Mouse (Mus musculus): ENCODE results near the gene Adcy2. TPM values are rescaled to one million over a fixed set of nuclear protein-coding genes. Genes with fewer than 3 reads are reported as not detected.

Adcy2 gene
- total RNA-seq, 1 experiment from 2014 or later: 0.93 TPM

DNA sequence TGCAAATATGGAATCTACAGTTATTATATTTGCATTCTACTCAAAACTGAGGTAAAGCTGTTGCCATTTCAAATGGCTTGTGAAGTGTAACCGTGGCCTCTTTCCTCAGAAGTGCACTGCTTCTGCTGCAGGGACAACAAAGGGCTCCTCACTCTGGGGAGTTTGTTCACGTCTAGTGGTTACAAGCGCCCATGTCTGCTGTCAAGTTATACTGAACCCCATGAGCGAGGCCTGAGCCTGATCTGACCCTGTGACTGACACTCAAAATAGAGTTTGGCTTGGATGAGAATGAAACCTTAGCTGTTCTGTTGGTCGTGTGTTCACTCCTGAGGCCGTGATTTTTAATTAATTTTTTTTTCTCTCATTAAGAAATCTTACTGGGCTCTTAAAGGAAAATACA, 38.8 kb downstream of the Adcy2 start:
- no peak for DNase-seq

DNA sequence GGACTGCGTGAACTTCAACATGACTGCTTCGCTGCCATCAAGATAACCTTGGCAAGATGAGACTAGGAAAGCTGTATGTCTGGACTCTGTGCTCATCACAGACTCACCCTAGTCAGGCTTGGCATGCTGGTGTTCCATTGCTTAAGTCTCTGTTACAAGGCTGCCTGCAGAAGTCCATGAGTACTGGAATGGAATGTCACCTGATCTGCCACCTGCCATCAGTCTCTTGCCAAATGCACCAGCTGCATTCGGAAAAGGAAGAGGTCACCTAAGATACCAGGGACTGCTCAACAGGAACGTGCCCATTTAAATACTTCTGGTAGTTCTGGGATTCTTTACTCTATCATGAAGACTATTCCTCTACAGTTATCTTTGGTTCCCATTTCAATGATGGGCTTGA, 39.9 kb downstream of the Adcy2 start:
- no peak for DNase-seq

DNA sequence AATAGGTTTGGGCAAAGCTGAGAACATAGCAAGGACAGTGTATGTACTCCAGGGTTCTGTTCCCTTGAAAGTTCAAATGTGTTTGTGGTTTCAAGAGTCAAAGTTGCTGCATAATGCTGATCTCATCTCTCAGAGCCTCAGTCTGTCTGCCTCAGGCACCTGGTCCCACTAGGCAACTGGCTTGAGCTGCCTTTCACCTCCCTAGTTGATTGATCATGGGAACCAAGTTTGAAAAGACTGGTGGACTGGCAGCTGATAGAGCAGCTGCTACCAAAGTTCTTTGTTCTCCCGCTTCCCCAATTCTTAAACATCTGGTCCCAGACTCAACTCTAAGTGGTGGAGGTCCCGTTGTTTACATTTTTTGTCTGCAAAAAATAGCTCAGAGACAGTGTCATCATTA, 56.6 kb downstream of the Adcy2 start:
- no peak for DNase-seq

DNA sequence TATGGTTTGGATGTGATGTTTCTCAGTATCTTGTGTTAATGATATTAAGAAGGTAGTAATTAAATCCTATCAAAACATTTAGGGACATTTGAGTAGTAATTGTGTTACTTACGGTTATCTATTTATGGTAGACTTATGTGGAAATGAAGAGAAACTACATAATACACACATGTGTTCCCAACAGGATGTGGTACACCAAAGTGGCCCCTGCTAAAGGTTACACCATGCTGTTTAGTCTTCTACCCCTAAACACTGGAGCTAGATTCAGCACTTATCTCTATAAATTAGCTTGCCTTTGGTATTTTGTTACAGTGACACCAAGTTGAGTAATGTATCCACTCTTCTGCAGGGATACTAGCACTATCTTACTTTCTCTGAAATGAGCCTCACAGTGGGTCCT, 57.9 kb downstream of the Adcy2 start:
- no peak for DNase-seq

DNA sequence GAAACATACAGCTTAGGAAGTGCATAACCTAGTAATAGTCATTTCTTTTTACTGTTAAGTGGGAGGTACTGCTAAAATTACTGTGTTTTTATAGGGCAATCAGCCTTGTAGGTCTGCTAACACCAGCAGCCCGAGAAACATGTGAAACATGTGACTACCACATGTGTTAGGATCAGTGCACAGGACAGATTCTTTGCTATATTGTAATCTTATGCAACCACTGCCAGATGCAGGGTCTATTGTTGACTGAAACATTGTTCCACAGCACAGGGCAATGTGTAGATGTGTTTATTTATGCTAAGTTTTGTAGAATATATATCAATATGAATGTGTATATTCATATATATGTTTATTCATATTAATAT, 67.1 kb downstream of the Adcy2 start:
- no peak for DNase-seq

DNA sequence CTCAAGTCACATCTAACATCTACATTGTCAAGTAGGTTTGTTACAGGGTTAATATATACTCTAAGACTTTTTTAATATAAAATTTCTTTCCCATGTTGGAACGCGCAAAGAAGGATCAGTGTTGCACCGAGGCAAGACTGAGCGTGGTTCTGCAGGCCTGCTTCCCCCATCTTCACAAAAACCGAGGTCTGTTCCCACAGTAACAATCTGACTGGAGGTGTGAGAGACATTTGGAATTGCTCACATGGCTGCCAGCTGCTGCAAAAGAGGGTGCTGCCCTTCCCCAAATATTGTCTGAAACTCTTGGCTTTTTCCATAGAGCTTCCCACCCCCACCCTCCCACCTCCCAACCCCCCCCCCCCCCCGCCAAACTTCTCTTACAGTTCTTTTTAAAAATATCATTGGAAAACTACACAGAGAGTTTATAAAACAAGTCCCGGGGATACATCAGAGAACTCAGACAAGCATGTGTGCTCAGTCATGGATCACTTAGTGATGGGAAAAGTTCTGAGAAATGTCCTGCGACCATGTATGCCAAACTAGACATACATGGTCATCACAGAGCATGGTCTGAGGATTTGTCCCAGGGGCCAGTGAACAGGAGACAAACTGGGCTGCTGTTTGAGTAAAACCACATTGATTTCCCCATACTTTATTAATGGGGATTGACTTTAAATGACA, 67.6 kb downstream of the Adcy2 start:
- DNase-seq: no peak

DNA sequence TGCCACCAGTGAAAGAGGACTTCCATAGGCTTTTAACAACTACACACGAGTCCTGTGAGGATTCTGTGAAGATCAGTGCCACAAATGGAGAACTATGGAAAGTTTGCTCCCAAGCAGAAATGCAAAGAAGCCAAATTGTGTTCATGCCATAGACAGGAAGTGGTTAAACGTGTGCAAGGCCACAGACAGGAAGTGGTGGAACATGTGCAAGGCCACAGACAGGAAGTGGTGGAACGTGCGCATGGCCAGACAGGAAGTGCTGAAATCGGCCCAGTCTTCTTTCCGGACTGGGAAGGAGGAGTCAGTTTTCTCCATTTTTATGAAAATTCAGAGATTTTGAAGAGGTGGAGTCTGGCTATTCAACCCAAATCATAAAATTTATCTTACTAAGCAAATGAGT, 70.9 kb downstream of the Adcy2 start:
- no peak for DNase-seq

DNA sequence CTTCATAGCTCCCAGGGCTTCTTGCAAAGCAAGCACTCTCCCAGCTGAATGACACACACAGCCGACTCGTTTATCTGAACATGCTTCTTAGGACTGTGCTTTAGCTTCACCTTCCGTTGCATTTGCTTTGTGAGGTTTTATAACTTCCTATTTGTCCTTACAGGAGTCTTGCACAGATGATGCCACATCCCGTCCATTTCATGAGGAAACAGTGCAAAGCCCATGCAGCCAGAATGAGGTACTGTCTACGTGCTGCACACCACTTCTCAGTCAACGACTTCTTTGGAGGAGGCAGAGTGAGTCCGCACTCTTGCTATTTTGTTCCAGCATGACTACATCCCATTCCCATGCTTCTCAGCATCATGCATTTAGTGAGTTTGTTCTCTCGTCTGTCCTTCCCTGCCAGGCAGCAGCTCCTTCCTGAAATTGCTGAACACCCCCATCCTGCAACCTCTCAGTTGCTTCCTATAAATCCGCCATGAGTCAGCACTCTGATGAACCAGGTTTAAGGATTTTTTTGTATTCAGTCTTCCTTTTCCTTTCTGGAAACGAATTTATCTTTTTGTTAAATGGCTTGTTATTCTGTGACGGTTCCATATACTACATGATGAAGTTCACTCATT, 85.6 kb downstream of the Adcy2 start:
- no peak for DNase-seq

DNA sequence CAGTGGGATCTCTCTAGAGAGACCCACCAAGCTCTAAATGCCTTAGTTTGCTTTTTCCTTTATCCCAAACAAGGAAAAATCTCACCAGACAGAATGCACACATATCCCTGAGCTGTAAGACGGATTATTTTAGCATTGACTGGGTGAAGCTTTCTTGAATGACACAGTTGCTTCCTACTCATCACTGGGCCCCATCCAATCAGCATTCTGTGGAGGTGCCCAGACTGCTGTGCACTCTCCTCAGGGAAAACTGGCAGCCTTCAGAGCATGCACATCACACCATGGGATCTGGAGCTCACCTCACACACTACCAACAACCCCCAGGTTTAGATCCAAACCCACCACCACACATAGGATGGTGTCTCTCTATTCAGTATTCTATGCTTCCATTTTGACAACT, 92.7 kb downstream of the Adcy2 start:
- DNase-seq: no peak

DNA sequence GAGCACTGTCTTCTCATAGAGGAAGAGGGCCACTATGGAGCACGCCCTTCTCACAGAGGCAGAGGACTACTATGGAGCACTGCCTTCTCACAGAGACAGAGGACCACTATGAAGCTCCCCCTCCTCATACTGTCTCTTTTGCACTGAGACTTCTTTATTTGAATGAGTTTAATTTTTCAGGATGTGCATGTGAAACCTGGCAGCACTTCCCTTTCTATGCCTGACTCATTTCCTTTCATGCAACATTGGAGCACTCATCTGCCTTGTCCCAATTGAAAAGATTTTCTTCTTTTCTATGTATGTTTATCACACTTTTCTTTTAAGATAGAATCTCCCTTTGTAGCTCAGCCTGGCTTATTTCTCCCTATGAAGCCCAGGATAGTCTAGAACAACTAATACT, 96.6 kb downstream of the Adcy2 start:
- DNase-seq: no peak

DNA sequence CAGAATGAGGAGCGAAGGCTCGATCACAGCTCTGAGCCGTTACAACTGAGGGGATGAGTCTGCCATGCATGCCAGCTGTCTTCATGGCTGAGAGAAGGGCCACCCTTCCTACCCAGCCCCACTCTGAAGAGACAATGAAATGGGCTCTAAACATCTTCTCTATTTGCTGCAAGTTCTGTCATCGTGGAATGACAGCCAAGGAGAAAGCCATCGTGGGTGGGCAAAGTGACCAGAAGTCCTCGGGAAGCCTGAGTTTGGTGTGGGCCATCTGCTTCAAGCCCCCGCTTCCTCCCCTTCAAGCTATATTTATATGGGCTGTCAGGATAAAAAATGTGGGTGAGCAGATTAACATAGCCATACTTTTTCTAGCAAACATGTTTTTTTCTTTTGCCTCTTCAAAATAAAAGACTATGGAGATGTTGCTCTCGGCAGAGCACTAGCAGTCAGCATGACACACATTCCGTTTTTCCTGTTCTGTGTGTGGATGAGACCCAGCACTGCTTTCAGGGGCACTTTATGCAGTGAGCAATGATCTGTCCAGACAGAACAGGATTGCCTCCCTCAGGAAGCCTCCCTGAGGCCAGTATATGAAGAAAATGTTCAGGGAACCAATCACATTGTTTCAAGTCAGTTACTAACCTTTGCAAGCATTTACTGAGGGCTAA, 109.3 kb downstream of the Adcy2 start:
- DNase-seq: no peak

DNA sequence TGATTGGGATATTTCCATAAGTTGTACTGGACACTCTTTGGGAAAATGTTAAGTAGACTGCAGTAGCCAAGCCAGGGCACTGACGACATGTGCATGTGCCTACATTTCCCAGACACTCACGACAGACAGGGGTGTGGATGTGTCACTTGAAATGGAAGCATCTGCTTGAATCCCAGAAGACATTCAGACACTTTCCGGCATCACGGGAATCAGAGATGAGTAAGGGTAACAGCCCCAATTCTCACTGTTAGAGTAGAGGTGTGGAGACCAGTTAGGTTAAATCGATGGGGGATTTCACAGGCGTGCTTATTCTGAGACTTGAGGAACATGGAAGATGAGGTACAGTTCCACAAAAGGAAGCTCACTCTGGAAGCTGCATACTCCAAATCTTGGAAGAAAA, 130.6 kb downstream of the Adcy2 start:
- no peak for DNase-seq

DNA sequence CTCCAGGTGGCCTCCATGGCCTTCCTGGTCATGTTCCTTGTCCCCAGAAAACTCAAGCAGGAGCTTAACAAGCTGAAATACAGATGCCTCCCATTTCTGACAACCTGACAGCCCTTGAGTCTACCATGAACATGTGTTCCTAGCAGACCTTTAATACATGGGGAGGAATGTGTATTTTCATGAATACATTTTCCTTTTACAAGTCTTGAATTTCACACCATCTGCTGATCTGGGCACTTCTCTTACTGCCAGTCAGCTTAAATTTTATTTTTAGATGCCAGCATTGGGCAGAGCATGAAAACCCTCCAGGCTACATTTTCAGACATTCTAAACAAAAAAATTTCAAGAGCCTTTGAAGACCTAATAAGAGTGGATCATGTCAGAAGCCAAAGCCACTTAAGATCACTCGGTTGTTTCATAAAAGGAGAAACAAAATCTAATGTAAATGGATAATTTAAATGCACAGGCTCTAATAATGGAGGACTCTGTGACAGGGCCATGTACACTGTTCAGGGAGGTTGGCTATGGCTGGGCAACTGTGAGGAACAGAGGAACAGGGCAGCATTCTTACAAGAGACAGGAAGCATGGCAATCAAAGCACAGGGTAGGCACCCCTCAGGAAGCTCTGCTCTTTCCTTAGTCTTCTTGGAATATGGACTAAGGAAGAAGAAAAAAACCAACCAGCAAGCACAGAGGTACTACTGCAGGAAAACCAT, 131.2 kb downstream of the Adcy2 start:
- no peak for DNase-seq

DNA sequence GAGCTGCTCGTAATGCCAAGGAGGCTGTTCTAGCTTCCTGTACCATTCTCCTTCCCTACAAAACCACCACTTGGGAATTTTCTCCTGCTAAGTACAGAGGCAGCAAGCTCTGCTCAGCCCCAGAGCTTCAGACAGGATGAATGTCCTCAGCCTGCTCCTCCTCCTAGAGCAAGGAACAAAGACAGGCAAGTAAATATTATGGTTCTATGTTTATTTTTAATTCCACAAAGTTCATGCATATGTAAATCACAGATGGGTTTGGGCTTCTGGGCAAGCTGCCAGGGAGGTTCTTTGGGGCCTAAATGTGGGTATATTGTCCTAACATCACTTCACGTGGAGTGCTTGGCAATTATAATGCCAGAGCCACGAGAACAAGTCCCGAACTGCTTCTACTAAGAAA, 139.3 kb downstream of the Adcy2 start:
- no peak for DNase-seq

DNA sequence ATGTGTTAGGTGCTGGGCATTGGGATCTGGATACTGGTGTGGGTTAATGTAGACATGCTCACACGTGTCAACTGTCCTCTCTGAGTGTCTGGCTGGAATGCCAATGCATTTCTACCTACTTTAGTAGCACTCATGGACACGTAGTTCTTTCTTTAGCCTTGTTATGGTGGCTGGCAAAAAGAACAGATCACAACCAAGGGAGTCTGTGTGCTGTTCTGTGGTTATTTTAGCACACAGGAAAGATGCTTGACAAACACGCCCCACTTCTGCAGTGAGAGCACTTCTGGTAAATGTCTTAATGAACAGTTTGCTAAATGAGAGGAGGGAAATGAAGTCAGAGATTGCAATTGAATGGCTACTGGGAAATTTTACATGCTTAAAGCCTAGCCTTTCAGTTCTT, 151.1 kb downstream of the Adcy2 start:
- DNase-seq: no peak

DNA sequence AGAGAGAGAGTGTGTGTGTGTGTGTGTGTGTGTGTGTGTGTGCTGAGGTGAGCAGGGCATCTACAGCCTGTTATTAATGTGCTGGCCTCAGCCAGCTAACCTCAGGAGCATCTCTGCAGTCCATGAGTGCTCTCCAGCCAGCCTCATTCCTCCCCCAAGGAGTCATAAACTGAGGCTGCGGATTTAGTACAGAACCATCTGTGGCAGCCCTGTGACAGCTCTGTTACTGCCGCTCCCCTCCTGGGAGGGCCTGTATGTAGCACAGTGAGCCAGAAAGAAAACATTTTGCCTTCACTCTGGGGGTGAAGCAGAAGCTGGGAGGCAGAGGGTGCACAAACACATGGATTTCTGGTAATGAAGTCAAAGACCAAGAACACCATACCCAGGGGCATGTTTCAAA, 159.8 kb downstream of the Adcy2 start:
- no peak for DNase-seq

DNA sequence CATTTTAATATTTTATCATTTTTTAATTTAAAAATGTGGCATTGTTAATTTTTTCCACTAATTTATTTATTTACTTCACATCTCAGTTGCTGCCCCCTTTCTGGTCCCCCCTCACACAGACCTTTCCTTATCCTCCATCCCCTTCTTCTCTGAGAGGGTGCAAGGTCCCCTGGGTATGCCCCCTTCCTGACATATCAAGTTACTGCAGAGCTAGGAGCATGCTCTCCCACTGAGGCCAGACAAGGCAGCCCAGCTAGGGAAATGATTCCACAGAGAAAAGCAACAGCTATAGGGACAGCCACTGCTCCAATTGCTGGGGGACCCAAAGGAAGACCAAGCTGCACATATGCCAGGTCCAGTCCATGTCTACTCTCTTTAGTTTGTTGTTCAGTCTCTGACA, 163.2 kb downstream of the Adcy2 start:
- no peak for DNase-seq

DNA sequence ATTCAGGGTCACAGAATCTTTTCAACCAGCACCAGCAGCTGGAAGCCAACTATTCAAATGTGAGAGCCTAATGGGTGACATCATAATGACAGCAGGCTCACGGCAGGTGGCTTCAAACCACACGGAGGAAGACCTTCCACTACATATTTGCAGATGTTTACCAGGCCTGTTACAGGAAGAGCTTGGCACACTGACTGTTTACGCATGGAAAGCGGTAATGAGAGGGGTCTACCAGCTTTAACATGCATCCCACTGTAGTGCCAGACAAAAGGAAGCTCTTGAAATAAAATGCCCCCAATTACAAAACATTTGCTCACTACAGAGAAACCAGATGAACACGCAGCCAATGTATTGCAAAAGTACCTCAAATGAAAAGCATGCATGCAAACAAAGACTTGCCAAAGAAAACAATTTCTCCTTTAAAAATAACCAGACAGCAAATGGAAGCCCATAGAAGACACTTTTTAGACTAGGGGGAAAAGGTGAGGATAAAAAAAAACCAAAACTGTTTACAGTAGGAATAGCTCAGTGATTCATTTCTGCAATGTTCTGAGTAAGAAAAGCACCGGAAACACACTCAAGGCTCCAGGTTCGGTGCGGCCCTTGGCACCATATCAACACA, 163.8 kb downstream of the Adcy2 start:
- no peak for DNase-seq

DNA sequence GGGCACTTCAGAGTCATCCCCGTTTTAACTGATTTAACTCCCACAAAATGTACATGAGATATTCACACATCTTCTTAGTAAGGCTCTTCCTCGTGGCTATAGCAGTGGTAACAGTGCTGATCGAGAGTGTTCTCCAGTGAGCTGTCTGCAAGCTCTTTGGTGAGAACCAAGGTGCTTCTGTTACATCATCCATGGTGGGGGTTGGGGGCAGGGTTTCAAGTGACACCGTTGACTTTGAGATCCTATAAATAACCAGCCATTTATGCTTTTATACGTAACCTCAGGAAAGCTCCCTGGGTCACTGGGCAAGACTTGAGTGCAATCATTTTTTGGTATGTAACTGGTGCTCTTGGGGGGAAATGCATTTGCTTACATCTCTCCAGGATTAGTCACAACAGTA, 167.2 kb downstream of the Adcy2 start:
- DNase-seq: no peak

DNA sequence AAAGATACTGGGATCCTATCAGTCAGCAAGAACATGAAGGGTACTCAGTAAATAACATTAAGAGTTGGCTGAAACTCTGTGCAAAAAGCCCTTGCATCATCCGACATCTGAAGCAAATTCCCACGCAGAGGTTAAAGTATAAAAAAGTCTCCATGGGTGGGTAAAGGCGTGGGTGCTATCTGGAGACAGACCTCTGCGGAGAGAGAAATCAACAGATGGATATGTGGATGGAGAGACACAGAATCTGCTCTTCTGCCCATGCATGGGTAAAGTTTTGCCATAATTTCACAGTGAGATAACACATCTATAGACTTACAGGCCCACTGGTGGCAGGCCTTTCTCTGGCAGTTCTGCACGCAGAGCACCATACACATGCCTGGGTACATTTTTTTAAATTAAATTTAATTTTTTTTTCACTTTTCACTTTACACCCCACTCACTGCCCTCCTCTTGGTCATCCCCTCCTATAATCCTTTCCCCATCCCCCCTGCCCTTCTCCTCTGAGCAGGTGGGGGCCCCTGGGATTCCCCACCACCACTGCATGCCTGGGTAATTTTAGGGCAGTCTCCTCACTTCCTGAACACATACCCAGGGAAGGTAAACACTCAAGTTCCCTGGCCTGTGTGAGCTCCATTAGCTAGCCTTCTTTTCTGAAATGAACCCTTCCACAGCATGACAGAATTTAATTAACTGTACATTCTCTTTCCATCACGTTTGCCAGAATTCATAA, 169.1 kb downstream of the Adcy2 start:
- no peak for DNase-seq

DNA sequence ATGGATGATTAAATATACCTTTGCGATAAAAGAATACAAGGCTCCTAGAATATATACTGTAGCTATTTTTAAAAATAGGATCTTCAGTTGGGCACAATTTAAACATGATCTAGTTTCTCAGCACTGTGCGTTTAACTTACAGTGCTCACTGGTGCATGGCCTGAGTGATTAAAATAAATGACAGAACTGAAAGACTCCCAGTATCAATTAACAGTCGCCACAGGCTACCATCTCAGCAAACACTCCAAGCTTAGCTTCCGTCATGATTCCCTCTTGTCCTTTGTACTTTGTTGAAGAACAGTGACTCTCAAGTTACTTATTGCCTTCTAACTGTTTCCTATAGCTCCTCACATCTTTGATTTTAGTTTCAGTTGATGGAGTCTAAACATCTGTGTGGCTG, 170.9 kb downstream of the Adcy2 start:
- no peak for DNase-seq

DNA sequence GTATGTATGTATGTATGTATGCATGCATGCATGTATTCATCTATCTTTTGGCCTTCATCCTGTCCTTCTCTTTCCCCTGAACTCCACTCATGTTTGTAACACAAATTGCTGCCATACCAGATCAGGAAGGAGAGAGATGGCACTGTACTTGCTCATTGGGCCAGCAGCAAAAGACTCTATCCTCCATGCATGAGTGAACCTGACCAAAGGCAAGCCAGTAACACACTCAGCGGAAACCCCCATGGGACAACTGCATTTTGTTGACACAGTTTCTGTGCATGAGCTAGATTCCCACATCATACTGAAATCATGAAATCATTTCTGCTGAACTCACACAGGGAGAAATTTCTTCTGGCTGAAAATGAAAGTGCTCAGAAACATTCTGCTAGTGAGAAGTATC, 172.9 kb downstream of the Adcy2 start:
- DNase-seq: no peak

Measured in adrenal gland, postnatal 14 days (tissue).